Comparison of ENCODE assay signal across 22 mouse cellular contexts in the genomic region with DNA sequence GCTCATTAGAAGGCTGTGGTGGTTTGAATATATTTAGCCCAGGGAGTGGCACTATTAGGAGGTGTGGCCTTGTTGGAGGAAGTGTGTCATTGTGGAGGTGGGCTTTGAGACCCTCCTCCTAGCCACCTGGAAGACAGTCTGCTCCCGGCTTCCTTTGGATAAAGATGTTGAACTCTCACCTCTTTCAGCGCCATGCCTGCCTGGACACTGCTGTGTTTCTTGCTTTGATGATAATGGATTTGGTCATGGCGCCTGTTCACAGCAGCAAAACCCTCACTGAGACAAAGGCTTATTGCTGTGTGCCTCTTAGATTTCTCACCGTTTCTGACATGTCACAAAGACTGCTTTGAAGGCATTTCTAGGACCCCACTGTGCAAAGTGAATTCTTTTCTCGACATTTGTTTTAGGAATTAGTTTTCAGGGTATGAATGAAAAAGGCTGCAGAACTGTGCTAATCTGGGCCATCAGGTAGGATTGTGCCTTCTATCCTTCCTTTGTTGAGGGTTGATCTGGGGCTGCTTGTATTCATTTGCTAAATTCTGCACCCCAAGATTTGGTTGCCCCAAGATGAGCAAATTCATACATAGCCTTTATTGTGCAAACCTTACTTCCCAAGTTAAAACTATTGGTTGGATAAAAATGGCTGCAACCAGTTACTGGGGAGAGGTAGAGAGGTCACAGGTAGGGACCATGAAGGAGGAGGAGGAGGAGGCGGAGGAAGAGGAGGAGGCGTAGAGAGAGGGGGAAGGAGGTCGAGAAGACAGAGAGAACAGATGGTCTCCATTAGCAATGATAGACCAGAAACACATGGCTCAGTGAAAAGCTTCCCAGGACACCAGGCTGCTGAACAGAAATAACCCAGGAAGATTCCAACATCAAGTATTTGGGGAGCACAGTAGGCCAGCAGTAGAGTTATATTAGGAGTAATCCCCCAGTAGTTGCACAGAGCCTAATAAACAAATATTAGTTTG.
A peak's percentile ranks its signal among the peaks of the same experiment; 100 is the strongest.
DNase-seq lines count a peak whose midpoint lies in the region; ATAC-seq and TF ChIP-seq lines count a peak whose summit lies in the region.
"Had no signal": no experiment of that assay in that cellular context is flagged by ENCODE, and none has a peak within 500 bp of the region (broad histone marks: within the 10 kb centered on the region; RNA-seq: fewer than 3 reads in every experiment).

No protein-coding gene starts in this region.

- intact Hi-C loops in left cerebral cortex, postnatal 4 days (cut with DNase I), result no loop called here
- intact Hi-C loops in left cerebral cortex, postnatal 36 days (cut with DNase I), result no loop called here

- WGBS in forebrain, embryonic 10.5 days, result 57% methylated on average over 8 of the region's 8 CpGs
- 52% methylated on average over 8 of the region's 8 CpGs for WGBS in forebrain, embryonic 16.5 days
- WGBS in embryonic facial prominence, embryonic 10.5 days, result 36% methylated on average over 8 of the region's 8 CpGs
- 64% methylated on average over 8 of the region's 8 CpGs for WGBS in liver, embryonic 11.5 days

- TF ChIP-seq CTCF in brain, embryonic 14.5 days (IDR thresholded peaks at IDR 0.05; ENCODE audit: borderline replicate concordance, extremely low read depth, insufficient read depth, insufficient read length), result no peak

- DNase-seq in forebrain, embryonic 10.5 days (ENCODE audit: extremely low spot score, low spot score), result no peak
- peak; percentile 14 for DNase-seq in left cerebral cortex, postnatal 4 days
- no peak for DNase-seq in left cerebral cortex, postnatal 36 days (ENCODE audit: low spot score in 2 of 2)
- DNase-seq in brain, embryonic 14.5 days (ENCODE audit: low read depth), result peak; percentile 38
- no peak for DNase-seq in embryonic facial prominence, embryonic 10.5 days (ENCODE audit: low spot score)
- DNase-seq in B cell, adult 2 months, result no peak
- DNase-seq in liver, embryonic 11.5 days (ENCODE audit: low spot score), result no peak
- DNase-seq: adrenal gland, postnatal 14 days; cerebellum, adult 18-20 months; cerebellum, adult 9-11 months; cerebellum, postnatal 36 days; gastrocnemius, adult 2 months; gastrocnemius, postnatal 25 days had no signal

- no peak overlapping the region for H3K4me3 ChIP-seq in forebrain, embryonic 10.5 days
- H3K4me3 ChIP-seq in forebrain, embryonic 16.5 days (replicated peaks; ENCODE audit: low read length), result no peak overlapping the region
- H3K4me3 ChIP-seq in embryonic facial prominence, embryonic 10.5 days, result no peak overlapping the region
- no peak overlapping the region for H3K4me3 ChIP-seq in liver, embryonic 11.5 days (ENCODE audit: low read depth, low read length)
- H3K4me3 ChIP-seq: embryonic facial prominence, embryonic 15.5 days; erythroblast, embryonic 14.5 days; forebrain, embryonic 13.5 days; gastrocnemius, adult 2 months; heart, embryonic 12.5 days; intestine, embryonic 15.5 days had no signal

- no peak for TF ChIP-seq POLR2A in brain, embryonic 14.5 days (IDR thresholded peaks at IDR 0.05; ENCODE audit: borderline replicate concordance, extremely low read depth, insufficient read depth, insufficient read length, poor library complexity, severe bottlenecking)

- H3K4me2 ChIP-seq in forebrain, embryonic 16.5 days (ENCODE audit: low read length), result no peak overlapping the region
- H3K4me2 ChIP-seq in liver, embryonic 11.5 days, result no peak overlapping the region
- H3K4me2 ChIP-seq: embryonic facial prominence, embryonic 15.5 days; forebrain, embryonic 13.5 days; heart, embryonic 12.5 days; hindbrain, embryonic 14.5 days; intestine, embryonic 15.5 days had no signal

- H3K27me3 ChIP-seq in forebrain, embryonic 10.5 days (ENCODE audit: poor library complexity, severe bottlenecking), result no peaks in the 10 kb centered on the region
- H3K27me3 ChIP-seq in forebrain, embryonic 16.5 days (replicated peaks; ENCODE audit: control insufficient read depth, insufficient read depth, low read length), result no peaks in the 10 kb centered on the region
- H3K27me3 ChIP-seq in embryonic facial prominence, embryonic 10.5 days (replicated peaks; ENCODE audit: low read depth, poor library complexity, severe bottlenecking), result no peaks in the 10 kb centered on the region
- no peaks in the 10 kb centered on the region for H3K27me3 ChIP-seq in liver, embryonic 11.5 days (replicated peaks; ENCODE audit: control insufficient read depth, insufficient read depth, low read length)
- H3K27me3 ChIP-seq: embryonic facial prominence, embryonic 15.5 days; forebrain, embryonic 13.5 days; heart, embryonic 12.5 days; intestine, embryonic 15.5 days; Patski had no signal

- no peak overlapping the region for H3K9ac ChIP-seq in forebrain, embryonic 16.5 days (replicated peaks; ENCODE audit: low read depth, low read length)
- no peak overlapping the region for H3K9ac ChIP-seq in liver, embryonic 11.5 days (ENCODE audit: low read depth, low read length)
- H3K9ac ChIP-seq: embryonic facial prominence, embryonic 15.5 days; forebrain, embryonic 13.5 days; heart, embryonic 12.5 days; hindbrain, embryonic 14.5 days; intestine, embryonic 15.5 days had no signal

- H3K27ac ChIP-seq in forebrain, embryonic 10.5 days, result peak overlapping the region; percentile 65
- H3K27ac ChIP-seq in forebrain, embryonic 16.5 days (ENCODE audit: low read length), result no peak overlapping the region
- H3K27ac ChIP-seq in embryonic facial prominence, embryonic 10.5 days (replicated peaks), result peak overlapping the region; percentile 16
- H3K27ac ChIP-seq in liver, embryonic 11.5 days (ENCODE audit: low read depth, low read length), result no peak overlapping the region
- H3K27ac ChIP-seq: embryonic facial prominence, embryonic 15.5 days; forebrain, embryonic 13.5 days; gastrocnemius, adult 2 months; hindbrain, embryonic 14.5 days; intestine, embryonic 15.5 days had no signal

- H3K4me1 ChIP-seq in forebrain, embryonic 10.5 days, result peaks cover 15% of the 10 kb centered on the region
- no peaks in the 10 kb centered on the region for H3K4me1 ChIP-seq in forebrain, embryonic 16.5 days (replicated peaks; ENCODE audit: control insufficient read depth, insufficient read depth, low read length)
- H3K4me1 ChIP-seq in embryonic facial prominence, embryonic 10.5 days, result peaks cover 23% of the 10 kb centered on the region
- no peaks in the 10 kb centered on the region for H3K4me1 ChIP-seq in liver, embryonic 11.5 days (replicated peaks; ENCODE audit: control insufficient read depth, insufficient read depth, low read length)
- H3K4me1 ChIP-seq: forebrain, embryonic 13.5 days; heart, embryonic 12.5 days; intestine, embryonic 15.5 days had no signal

- H3K9me3 ChIP-seq in forebrain, embryonic 10.5 days, result no peaks in the 10 kb centered on the region
- no peaks in the 10 kb centered on the region for H3K9me3 ChIP-seq in forebrain, embryonic 16.5 days (ENCODE audit: control insufficient read depth, low read length)
- no peaks in the 10 kb centered on the region for H3K9me3 ChIP-seq in embryonic facial prominence, embryonic 10.5 days
- no peaks in the 10 kb centered on the region for H3K9me3 ChIP-seq in liver, embryonic 11.5 days (ENCODE audit: control insufficient read depth, low read length)
- H3K9me3 ChIP-seq: embryonic facial prominence, embryonic 15.5 days; forebrain, embryonic 13.5 days; heart, embryonic 12.5 days; intestine, embryonic 15.5 days had no signal

- no peak for ATAC-seq in forebrain, embryonic 16.5 days
- ATAC-seq in liver, embryonic 11.5 days (replicated peaks; ENCODE audit: low FRiP score), result no peak
- ATAC-seq: activated CD4-positive, CD25-positive, alpha-beta regulatory T cell, adult 4 months; forebrain, embryonic 13.5 days; intestine, embryonic 15.5 days; Patski had no signal

- no peaks in the 10 kb centered on the region for H3K36me3 ChIP-seq in forebrain, embryonic 10.5 days (replicated peaks)
- H3K36me3 ChIP-seq in forebrain, embryonic 16.5 days (ENCODE audit: control insufficient read depth, insufficient read depth), result no peaks in the 10 kb centered on the region
- H3K36me3 ChIP-seq in embryonic facial prominence, embryonic 10.5 days (replicated peaks), result no peaks in the 10 kb centered on the region
- H3K36me3 ChIP-seq in liver, embryonic 11.5 days (ENCODE audit: control insufficient read depth, insufficient read depth, low read length), result no peaks in the 10 kb centered on the region
- H3K36me3 ChIP-seq: embryonic facial prominence, embryonic 15.5 days; heart, embryonic 12.5 days; intestine, embryonic 15.5 days had no signal

Comparison
In these comparisons a context has a peak if more than half of its experiments do, and no peak if none do; other contexts are left out.
1. DNase-seq: peak in left cerebral cortex, postnatal 4 days (single experiment) and brain, embryonic 14.5 days (single experiment); none in forebrain, embryonic 10.5 days (single experiment), left cerebral cortex, postnatal 36 days (0 of 2), embryonic facial prominence, embryonic 10.5 days (single experiment), B cell, adult 2 months (0 of 2) and liver, embryonic 11.5 days (single experiment).
2. H3K27ac ChIP-seq: peak in forebrain, embryonic 10.5 days (single experiment) and embryonic facial prominence, embryonic 10.5 days (single experiment); none in forebrain, embryonic 16.5 days (single experiment) and liver, embryonic 11.5 days (single experiment).